16 mouse cellular contexts compared by ENCODE assay signal in genomic region chr7:97550673-97551072, GRCm38 (mm10). TPM values are rescaled to one million over a fixed set of nuclear protein-coding genes. Genes with fewer than 3 reads are reported as not detected.
DNase-seq lines count a peak whose midpoint lies in the region; ATAC-seq lines count a peak whose summit lies in the region.
"Had no signal": no experiment of that assay in that cellular context is flagged by ENCODE, and none has a peak within 500 bp of the region (broad histone marks: within the 10 kb centered on the region; RNA-seq: fewer than 3 reads in every experiment).

No protein-coding gene starts in this region.

- DNase-seq in gastrocnemius, adult 8-10 months (ENCODE audit: low spot score in 2 of 2) = peak; percentile 21 to 32
- no peak for DNase-seq in gastrocnemius, postnatal 10 days
- DNase-seq in gastrocnemius, postnatal 14 days = peak; percentile 11
- peak; percentile 25 for DNase-seq in gastrocnemius, postnatal 25 days
- DNase-seq in layer of hippocampus, adult 9-11 months = no peak
- DNase-seq: adrenal gland, adult 2 months; adrenal gland, postnatal 14 days; cerebellum, adult 11 months; cerebellum, adult 2 months; cerebellum, adult 9-11 months; cerebellum, postnatal 25 days; heart, adult 2 months had no signal

- no peak for ATAC-seq in erythroid progenitor cell, adult 5-6 weeks (replicated peaks; ENCODE audit: low FRiP score, poor library complexity, severe bottlenecking)
- ATAC-seq: CD4-positive, CD25-positive, alpha-beta regulatory T cell, adult 4 months; forebrain, embryonic 15.5 days; intestine, postnatal 0 days had no signal

- intact Hi-C loops in gastrocnemius, postnatal 14 days (cut with DNase I; ENCODE audit: low total_unique reads) = no loop called here

RNA-seq across cellular contexts. Expression of gene Aamdc, which starts 28.6 kb away (rescaled TPM):
- total RNA-seq in gastrocnemius, adult 8-10 months (2022) = 100 to 1,000 TPM; 117 to 148 (median 134) TPM
- total RNA-seq in gastrocnemius, postnatal 10 days (2021) = 100 to 1,000 TPM; 131 to 137 TPM
- 100 to 1,000 TPM; 107 to 112 TPM for total RNA-seq in gastrocnemius, postnatal 14 days (2021)
- total RNA-seq in gastrocnemius, postnatal 25 days (2021) = 100 to 1,000 TPM in 1 of 2 experiments, 10 to 100 TPM in 1; 97.6 to 118 TPM
- total RNA-seq in erythroid progenitor cell, adult 5-6 weeks (2015; ENCODE audit: low replicate concordance) = 14.8 and 24.7 TPM in 2 replicates
- 7.9 and 8.7 TPM in 2 replicates for total RNA-seq in erythroid progenitor cell, adult 5-6 weeks (2017; ENCODE audit: low replicate concordance)

RNA-seq across cellular contexts. Expression of gene Rsf1, which starts 29.0 kb away (rescaled TPM):
- total RNA-seq in gastrocnemius, adult 8-10 months (2022) = 10 to 100 TPM; 13.6 to 16.2 (median 14.5) TPM
- 10 to 100 TPM; 15.5 to 20.5 TPM for total RNA-seq in gastrocnemius, postnatal 10 days (2021)
- 10 to 100 TPM; 12.4 to 12.6 TPM for total RNA-seq in gastrocnemius, postnatal 14 days (2021)
- 10 to 100 TPM; 10.6 to 10.9 TPM for total RNA-seq in gastrocnemius, postnatal 25 days (2021)
- total RNA-seq in erythroid progenitor cell, adult 5-6 weeks (2015; ENCODE audit: low replicate concordance) = 19.8 and 21.8 TPM in 2 replicates
- 39.3 and 46.8 TPM in 2 replicates for total RNA-seq in erythroid progenitor cell, adult 5-6 weeks (2017; ENCODE audit: low replicate concordance)

Comparison
In these comparisons a context has a peak if more than half of its experiments do, and no peak if none do; other contexts are left out.
1. DNase-seq: peak in gastrocnemius, adult 8-10 months (2 of 2), gastrocnemius, postnatal 14 days (single experiment) and gastrocnemius, postnatal 25 days (single experiment); none in gastrocnemius, postnatal 10 days (single experiment) and layer of hippocampus, adult 9-11 months (single experiment).